Mouse (Mus musculus) embryo, embryonic 11.5 days (tissue): ENCODE measurements around the gene Pde4c.
A peak's percentile ranks its signal among the peaks of the same experiment; 100 is the strongest.

Source experiments
- DNase-seq: peaks from one replicate; pipeline ENCODE4 v3.0.0-alpha.2; 2012; ENCODE audit warnings: low read depth, low spot score

Gene Pde4c

GRCm38 (mm10) chr8:70720739-70721138, 2.8 kb upstream of the Pde4c start:
- DNase-seq = peak; percentile 75

- DNase-seq = no peak
Measured at GRCm38 (mm10) chr8:70721601-70722000, 1.9 kb upstream of the Pde4c start.

- no peak for DNase-seq
Measured at GRCm38 (mm10) chr8:70724216-70724615, 696 bp downstream of the Pde4c start.

- DNase-seq = no peak
Measured at GRCm38 (mm10) chr8:70725792-70726447, 2.4 kb downstream of the Pde4c start.

GRCm38 (mm10) chr8:70726721-70727120, 3.2 kb downstream of the Pde4c start:
- DNase-seq = no peak

GRCm38 (mm10) chr8:70729808-70730475, 6.4 kb downstream of the Pde4c start:
- no peak for DNase-seq

DNA sequence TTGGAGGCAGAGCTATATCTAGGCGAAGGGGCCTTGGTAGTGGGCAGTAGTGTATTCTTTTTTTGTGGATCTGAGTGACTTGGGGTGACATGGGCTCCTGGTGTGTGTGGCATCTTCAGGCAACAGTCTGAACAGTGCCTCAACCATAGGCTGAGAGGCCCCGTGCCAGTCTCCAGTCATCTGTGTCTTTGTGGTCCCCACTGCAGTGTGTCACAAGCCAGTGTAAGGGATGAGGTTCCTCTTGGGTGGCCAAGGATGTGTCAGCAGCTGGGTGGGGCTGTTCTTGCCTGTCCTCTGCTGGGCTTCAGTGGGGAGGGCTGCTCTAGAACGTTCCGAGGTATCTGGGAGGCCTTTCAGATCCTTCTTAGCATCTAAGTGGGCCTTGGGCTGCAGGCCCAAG, 7.4 kb downstream of the Pde4c start:
- DNase-seq = no peak

DNA sequence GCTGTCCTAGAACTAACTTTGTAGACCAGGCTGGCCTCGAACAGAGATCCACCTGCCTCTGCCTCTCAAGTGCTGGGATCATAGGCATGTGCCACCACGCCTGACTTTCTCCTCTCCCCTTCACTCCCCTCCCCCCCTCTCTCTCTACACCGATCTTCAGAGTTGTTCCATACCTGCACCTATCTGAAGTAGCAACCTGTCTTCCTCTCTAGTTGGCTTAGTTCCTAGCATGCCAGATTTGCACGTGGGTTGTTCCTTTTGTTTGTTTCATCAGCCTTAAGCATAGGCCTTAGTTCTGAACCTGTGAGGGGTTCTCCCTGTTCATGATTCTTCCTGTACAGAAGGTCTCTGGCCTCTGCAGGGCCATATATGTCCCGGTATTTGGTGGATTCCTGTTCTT, 14.2 kb downstream of the Pde4c start:
- no peak for DNase-seq

DNA sequence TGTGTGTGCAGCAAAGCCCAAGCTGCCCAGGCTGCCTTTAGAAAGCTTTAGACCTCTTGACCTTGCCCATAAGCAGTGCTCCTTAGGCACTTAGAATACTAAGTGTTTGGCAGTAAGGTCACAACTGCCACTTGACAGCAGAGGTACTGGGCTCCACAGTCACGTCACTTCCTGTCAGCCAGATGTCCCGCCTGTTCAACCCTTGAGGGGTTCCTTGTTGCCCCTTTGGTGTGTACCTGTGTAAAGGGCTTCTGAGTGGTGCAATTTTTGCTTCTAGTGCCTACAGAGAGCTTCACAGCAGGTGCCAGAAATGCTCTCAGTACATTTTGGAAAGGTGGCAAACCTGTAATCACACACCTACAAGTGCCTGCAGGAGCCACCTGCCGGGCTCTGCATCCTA, 14.7 kb downstream of the Pde4c start:
- DNase-seq = no peak

DNA sequence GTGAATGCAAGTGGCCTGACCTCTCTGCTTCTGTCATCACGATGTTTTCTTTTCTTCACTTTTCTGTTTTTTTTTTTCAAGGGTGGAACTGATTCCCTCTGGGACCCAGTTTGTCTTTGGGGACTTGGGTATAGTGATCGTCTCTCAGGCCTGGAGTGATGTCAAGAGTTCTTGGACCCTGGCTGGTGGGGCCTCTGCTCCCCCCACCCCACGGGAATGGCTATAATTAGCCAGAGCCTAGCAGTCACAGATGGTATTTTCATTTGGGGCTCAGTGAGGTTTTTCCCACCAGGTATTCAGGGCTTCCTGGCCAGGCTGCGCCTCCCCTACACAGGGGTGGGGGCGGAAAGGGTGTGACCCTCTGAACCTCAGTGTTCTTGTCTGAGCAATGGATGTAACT, 18.1 kb downstream of the Pde4c start:
- no peak for DNase-seq

DNA sequence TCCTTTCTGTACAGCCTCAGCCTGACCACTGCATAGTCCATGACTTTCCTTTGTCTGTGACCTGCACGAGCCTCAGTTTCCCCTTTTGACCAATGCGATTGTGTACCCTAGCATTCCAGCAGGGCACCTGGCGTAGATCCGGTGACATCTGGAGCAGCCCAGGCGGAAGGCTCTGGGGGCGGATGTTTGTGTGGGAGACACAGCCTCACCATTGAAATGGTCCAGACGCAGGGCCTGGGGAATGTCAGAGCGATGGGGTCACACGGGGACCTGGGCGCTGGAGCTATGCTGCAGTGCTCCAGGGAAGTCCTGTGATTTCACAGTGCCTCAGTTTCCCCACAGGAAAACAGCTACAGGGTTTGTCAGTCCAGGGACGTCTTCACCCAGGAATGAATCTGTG, 18.7 kb downstream of the Pde4c start:
- DNase-seq = no peak

GRCm38 (mm10) chr8:70742981-70743655, 19.6 kb downstream of the Pde4c start:
- no peak for DNase-seq

DNA sequence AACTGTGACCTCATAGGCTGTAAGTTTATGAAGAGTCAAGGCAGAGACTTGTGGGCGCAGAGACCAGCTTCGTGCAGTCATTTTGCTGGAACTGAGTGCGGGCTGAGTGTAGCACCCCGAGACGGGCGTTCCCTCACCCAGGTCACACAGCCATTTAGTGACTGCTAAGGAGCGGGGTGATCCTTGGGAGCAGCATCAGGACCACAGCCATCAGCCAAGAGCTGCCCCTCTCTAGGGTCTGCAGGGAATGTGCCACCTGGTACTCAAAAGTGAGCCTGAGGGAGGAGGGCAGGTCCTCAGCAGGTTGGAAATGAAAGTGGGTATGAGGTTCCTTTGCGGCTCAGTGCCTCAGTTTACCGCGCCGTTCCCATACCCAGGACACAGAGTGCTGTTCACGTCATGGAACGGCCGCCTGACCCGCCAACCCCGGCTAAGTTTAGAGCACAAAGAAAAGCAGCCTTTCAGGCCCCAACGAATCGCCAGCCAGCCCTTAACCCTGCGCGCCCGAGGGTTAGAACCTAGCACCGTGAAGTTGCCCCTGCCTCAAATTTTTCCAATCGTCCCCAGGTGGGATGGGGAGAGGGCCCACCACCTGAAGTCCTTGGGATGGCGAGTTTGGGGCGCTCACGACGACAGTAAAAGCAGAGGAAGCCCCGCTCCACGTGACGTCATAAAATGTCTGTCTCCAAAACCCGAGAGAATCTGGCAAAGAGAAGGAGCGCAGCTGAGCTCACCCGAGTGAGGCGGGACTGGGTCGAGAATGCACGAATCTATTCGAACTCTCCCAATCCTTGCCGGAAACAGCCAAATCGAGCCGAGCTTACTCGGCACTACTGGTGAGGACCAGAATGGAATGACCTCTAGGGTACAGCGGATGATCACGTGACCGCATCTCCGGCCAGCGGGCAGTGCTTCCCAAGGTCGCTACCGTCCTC, 20.4 kb downstream of the Pde4c start:
- DNase-seq = no peak

GRCm38 (mm10) chr8:70744806-70745205, 21.3 kb downstream of the Pde4c start:
- no peak for DNase-seq

DNA sequence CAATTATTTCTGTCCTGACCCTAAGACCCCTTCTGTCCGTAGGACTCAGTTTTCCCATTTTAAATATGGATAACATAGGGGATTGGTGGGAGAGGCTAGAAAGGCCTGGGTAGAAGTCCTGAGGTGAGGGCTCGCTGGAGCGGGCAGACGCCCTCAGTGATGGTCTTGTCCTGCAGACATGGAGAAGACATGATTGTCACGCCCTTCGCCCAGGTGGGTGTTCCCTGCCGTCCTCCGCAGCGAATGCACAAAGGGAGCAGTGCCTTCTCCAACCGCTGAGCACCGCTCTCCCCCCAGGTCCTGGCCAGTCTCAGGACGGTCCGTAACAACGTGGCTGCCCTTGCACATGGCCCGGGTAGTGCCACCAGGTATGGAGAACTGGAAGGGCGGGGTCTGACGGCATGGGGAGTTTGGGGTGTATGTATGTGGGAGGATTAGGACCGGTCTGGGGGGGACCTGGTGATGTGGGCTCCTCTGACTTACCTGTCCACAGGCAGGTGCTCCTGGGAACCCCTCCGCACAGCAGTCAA, 22.2 kb downstream of the Pde4c start:
- no peak for DNase-seq

DNA sequence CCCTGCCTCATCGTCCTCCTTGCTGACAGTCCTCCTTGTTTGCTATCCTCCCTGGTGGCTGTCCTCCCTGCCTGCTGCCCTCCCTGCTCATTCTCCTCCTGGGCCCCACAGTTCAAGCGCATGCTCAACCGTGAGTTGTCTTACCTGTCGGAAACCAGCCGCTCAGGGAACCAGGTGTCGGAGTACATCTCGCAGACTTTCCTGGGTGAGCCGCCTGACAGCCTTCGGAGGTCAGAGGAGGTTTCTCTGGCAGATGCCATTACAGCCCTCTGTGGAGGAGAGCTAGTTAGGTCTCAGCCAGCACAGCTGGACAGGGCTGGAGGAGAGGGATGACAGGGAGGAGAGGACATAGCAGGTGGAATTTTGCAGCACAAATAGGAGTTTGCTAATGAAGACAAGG, 23.2 kb downstream of the Pde4c start:
- DNase-seq = no peak

DNA sequence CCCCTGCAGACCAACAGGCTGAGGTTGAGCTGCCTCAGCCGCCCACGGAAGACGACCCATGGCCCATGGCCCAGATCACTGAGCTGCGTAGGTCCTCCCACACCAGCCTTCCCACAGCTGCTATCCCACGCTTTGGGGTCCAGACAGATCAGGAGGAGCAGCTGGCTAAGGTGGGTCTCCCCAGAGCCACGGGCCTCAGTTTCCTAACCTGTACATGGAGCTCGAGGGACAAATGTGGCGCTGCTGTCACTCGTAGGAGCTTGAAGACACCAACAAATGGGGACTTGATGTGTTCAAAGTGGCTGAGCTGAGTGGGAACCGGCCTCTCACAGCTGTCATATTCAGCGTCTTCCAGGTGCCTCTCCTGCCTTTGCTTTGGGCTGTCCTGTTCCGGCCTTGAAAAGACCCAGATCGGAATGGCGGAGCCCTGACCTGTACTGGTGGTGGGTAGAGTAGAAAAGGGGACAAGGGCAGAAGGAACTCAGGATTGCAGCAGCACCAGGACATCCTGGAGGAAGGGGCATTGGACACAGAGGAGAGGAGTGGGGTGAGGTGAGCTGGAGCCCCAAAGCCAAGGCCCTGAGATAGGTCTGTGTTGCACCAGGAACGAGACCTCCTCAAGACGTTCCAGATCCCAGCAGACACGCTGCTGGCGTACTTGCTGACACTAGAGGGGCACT, 23.8 kb downstream of the Pde4c start:
- DNase-seq = no peak

DNA sequence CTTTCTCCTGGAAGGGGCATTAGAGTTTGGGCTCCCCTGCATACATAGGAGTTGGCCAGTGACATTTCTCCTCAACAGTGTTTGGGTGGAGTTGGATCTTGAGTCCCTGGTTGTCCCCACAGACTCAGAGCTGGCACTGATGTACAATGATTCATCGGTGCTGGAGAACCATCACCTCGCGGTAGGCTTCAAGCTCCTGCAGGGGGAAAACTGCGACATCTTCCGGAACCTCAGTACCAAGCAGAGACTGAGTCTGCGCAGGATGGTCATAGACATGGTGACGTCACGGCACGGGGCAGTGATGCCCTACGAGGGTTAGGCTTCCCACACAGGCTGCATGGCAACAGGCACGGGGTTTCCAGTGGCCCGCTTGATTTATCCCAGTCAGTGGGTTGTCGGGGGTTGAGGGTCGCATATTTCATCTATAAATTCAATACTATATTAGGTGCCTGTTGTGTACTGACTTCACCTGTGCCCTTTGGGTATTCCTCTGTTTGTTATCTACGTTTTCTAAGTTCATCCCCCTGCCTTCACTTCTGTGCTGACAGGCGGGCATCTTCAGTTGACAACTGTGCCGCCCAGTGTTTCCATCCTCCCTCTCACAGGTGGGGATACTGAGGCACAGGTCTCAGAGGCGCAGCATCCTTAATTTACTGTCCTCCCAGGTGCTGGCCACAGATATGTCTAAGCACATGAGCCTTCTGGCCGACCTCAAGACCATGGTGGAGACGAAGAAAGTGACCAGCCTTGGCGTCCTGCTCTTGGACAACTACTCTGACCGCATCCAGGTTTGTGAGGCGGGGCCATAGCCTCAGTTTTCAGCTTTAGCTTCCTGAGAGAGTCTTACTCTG, 25.0 kb downstream of the Pde4c start:
- no peak for DNase-seq

DNA sequence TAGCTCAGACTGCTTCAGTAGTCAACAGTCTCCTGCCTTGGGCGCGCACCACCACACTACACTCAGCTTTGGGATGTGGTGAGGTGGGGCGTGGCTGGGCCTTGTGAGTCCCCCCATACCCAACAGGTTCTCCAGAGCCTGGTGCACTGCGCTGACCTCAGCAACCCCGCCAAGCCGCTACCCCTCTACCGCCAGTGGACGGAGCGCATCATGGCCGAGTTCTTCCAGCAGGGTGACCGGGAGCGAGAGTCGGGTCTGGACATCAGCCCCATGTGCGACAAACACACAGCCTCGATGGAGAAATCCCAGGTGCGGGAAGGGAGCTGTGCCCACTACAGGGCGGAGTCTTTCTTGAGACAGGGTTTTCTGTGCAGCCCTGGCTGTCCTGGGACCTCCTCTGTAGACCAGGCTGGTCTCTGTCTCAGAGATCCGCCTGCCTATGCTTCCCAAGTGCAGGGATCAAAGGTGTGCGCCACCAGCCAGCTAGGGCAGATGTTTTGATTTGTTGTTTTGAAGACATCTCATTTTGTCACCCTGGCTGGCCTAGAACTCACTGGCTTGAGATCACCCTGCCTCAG, 25.7 kb downstream of the Pde4c start:
- DNase-seq = no peak
